Mouse (Mus musculus) MEL (cell line): ENCODE data around the gene Slc39a1. TPM values are rescaled to one million over a fixed set of nuclear protein-coding genes. Genes with fewer than 3 reads are reported as not detected.
A peak's percentile ranks its signal among the peaks of the same experiment; 100 is the strongest.

ENCODE experiments used
- DNase-seq: peaks from one replicate; pipeline ENCODE4 v3.0.0; 2011; ENCODE audit warnings: low read depth, low spot score
- H3K27ac ChIP-seq: 2 replicates; pipeline ENCODE4 v1.5.1; 2012; ENCODE audit warnings: low read depth, mild to moderate bottlenecking, control low read depth, low read length, moderate library complexity; ENCODE audit not compliant: control insufficient read depth
- H3K27me3 ChIP-seq, 2 experiments: fragments of 150-350 bp in 1 of 2; sonication (generic) in 1 of 2; 2 replicates each; pipeline ENCODE4 v1.6.1; 2012; ENCODE audit warnings: low read length in 2 of 2, mild to moderate bottlenecking in 2 of 2, improper control_type of control experiment in 1 of 2, moderate library complexity in 1 of 2; ENCODE audit not compliant: insufficient read depth in 2 of 2, control insufficient read depth in 1 of 2
- H3K36me3 ChIP-seq, 2 experiments: 2 replicates each; pipeline ENCODE4 v1.6.1; 2012 to 2014; ENCODE audit warnings: low read length in 2 of 2, improper control_type of control experiment in 1 of 2, inconsistent platforms in 1 of 2, mild to moderate bottlenecking in 1 of 2; ENCODE audit not compliant: insufficient read depth in 2 of 2, control insufficient read depth in 1 of 2
- H3K4me1 ChIP-seq, 2 experiments: fragments of 150-350 bp in 1 of 2; sonication (generic) in 1 of 2; 2 replicates each; pipeline ENCODE4 v1.6.1; 2012; ENCODE audit warnings: low read length in 2 of 2, improper control_type of control experiment in 1 of 2, mild to moderate bottlenecking in 1 of 2; ENCODE audit not compliant: insufficient read depth in 2 of 2, control insufficient read depth in 1 of 2
- H3K4me3 ChIP-seq, 2 experiments: fragments of 150-350 bp in 1 of 2; sonication (generic) in 1 of 2; 2 replicates each; pipeline ENCODE4 v1.5.1; 2012; ENCODE audit warnings: low read depth in 2 of 2, low read length in 2 of 2, mild to moderate bottlenecking in 2 of 2, moderate library complexity in 2 of 2, control low read depth in 1 of 2, improper control_type of control experiment in 1 of 2; ENCODE audit not compliant: control insufficient read depth in 1 of 2, insufficient read depth in 1 of 2
- H3K79me2 ChIP-seq: 2 replicates; pipeline ENCODE4 v1.6.1; 2012; ENCODE audit warnings: mild to moderate bottlenecking, low read length, moderate library complexity; ENCODE audit not compliant: control insufficient read depth, poor library complexity, insufficient read depth
- H3K9ac ChIP-seq: 2 replicates; pipeline ENCODE4 v1.6.1; 2012; ENCODE audit warnings: low read depth, mild to moderate bottlenecking, control low read depth, low read length, moderate library complexity; ENCODE audit not compliant: control insufficient read depth, poor library complexity, severe bottlenecking
- H3K9me3 ChIP-seq: fragments of 150-350 bp; sonication (generic); replicated peaks from 2 replicates; pipeline ENCODE4 v1.6.1; 2012; ENCODE audit warnings: mild to moderate bottlenecking, low read length, improper control_type of control experiment, moderate library complexity; ENCODE audit not compliant: insufficient read depth
- BHLHE40 ChIP-seq: IDR thresholded peaks from 2 replicates; pipeline ENCODE4 v1.6.1; 2012; ENCODE audit warnings: low read depth, mild to moderate bottlenecking, inconsistent platforms, low read length, improper control_type of control experiment, borderline replicate concordance
- CHD1 ChIP-seq: IDR thresholded peaks from 2 replicates; pipeline ENCODE4 v1.6.1; 2012; ENCODE audit warnings: low read depth, mild to moderate bottlenecking, inconsistent platforms, low read length, improper control_type of control experiment
- CHD2 ChIP-seq: IDR thresholded peaks from 2 replicates; pipeline ENCODE4 v1.6.1; 2011; ENCODE audit warnings: low read length, improper control_type of control experiment
- ELF1 ChIP-seq: IDR thresholded peaks from 2 replicates; pipeline ENCODE4 v1.6.1; 2014; ENCODE audit warnings: low read depth, mild to moderate bottlenecking, inconsistent platforms, low read length, improper control_type of control experiment, moderate library complexity
- EP300 ChIP-seq, 2 experiments: IDR thresholded peaks; 2 replicates each; pipeline ENCODE4 v1.6.1; 2011; ENCODE audit warnings: improper control_type of control experiment in 2 of 2, low read length in 2 of 2, low read depth in 1 of 2, mild to moderate bottlenecking in 1 of 2
- ETS1 ChIP-seq: IDR thresholded peaks from 2 replicates; pipeline ENCODE4 v1.6.1; 2012; ENCODE audit warnings: low read depth, mild to moderate bottlenecking, inconsistent platforms, low read length, improper control_type of control experiment, moderate library complexity
- GABPA ChIP-seq: IDR thresholded peaks from 2 replicates; pipeline ENCODE4 v1.6.1; 2012; ENCODE audit warnings: low read depth, mild to moderate bottlenecking, inconsistent platforms, low read length, improper control_type of control experiment, moderate library complexity
- GATA1 ChIP-seq: IDR thresholded peaks from 2 replicates; pipeline ENCODE4 v1.6.1; 2011; ENCODE audit warnings: low read depth, low read length, improper control_type of control experiment
- KAT2A ChIP-seq: conservative IDR thresholded peaks from 2 replicates; pipeline ENCODE4 v1.6.1; 2012; ENCODE audit warnings: low read depth, low read length, improper control_type of control experiment, inconsistent platforms
- MXI1 ChIP-seq: IDR thresholded peaks from 2 replicates; pipeline ENCODE4 v1.6.1; 2011; ENCODE audit warnings: mild to moderate bottlenecking, low read depth, low read length, improper control_type of control experiment
- MYB ChIP-seq: IDR thresholded peaks from 2 replicates; pipeline ENCODE4 v1.6.1; 2011; ENCODE audit warnings: mild to moderate bottlenecking, low read depth, low read length, improper control_type of control experiment
- MYC ChIP-seq: IDR thresholded peaks from 2 replicates; pipeline ENCODE4 v1.6.1; 2011; ENCODE audit warnings: low read depth, mild to moderate bottlenecking, low read length, improper control_type of control experiment, moderate library complexity
- POLR2AphosphoS5 ChIP-seq: IDR thresholded peaks from 2 replicates; pipeline ENCODE4 v1.6.1; 2012; ENCODE audit warnings: low read depth, borderline replicate concordance, mild to moderate bottlenecking, inconsistent platforms, low read length, moderate library complexity, mixed read lengths
- RCOR1 ChIP-seq: IDR thresholded peaks from 2 replicates; pipeline ENCODE4 v1.6.1; 2012; ENCODE audit warnings: low read depth, mild to moderate bottlenecking, inconsistent platforms, low read length, improper control_type of control experiment
- SIN3A ChIP-seq: IDR thresholded peaks from 2 replicates; pipeline ENCODE4 v1.6.1; 2012; ENCODE audit warnings: low read length, improper control_type of control experiment, inconsistent platforms
- SMC3 ChIP-seq: IDR thresholded peaks from 2 replicates; pipeline ENCODE4 v1.6.1; 2011; ENCODE audit warnings: low read depth, low read length, improper control_type of control experiment
- TAL1 ChIP-seq: IDR thresholded peaks from 2 replicates; pipeline ENCODE4 v1.6.1; 2012; ENCODE audit warnings: mild to moderate bottlenecking, inconsistent platforms, low read length, moderate library complexity, mixed read lengths
- TCF12 ChIP-seq: IDR thresholded peaks from 2 replicates; pipeline ENCODE4 v1.6.1; 2014; ENCODE audit warnings: low read depth, mild to moderate bottlenecking, inconsistent platforms, low read length, improper control_type of control experiment, moderate library complexity
- UBTF ChIP-seq: IDR thresholded peaks from 2 replicates; pipeline ENCODE4 v1.6.1; 2012; ENCODE audit warnings: low read depth, mild to moderate bottlenecking, inconsistent platforms, low read length, improper control_type of control experiment, moderate library complexity, borderline replicate concordance; ENCODE audit not compliant: insufficient read depth
- ZKSCAN1 ChIP-seq: IDR thresholded peaks from 2 replicates; pipeline ENCODE4 v1.6.1; 2012; ENCODE audit warnings: low read depth, mild to moderate bottlenecking, inconsistent platforms, low read length, improper control_type of control experiment, moderate library complexity
- polyA plus RNA-seq, 2 experiments: library from polyadenylated mRNA; stranded (reverse) in 1 of 2; unstranded in 1 of 2; fragments of >175 nt in 1 of 2; fragments of >200 nt in 1 of 2; gene quantifications; 2 replicates each; pipeline versions ENCODE4 v1.2.1 to v1.2.4; 2012; ENCODE audit warnings: low replicate concordance in 2 of 2, low read depth in 1 of 2; ENCODE audit not compliant: insufficient read length in 2 of 2, insufficient read depth in 1 of 2, missing spikeins in 1 of 2
- total RNA-seq: library from RNA; depleted of rRNA; stranded (reverse); fragments of 300-350 nt; gene quantifications from 2 replicates; pipeline ENCODE4 v1.2.3, GENCODE M21; 2012

Slc39a1 gene
- total and polyA plus RNA-seq, 3 experiments, result 58.5 to 80.5 (median 61.7) TPM

DNA sequence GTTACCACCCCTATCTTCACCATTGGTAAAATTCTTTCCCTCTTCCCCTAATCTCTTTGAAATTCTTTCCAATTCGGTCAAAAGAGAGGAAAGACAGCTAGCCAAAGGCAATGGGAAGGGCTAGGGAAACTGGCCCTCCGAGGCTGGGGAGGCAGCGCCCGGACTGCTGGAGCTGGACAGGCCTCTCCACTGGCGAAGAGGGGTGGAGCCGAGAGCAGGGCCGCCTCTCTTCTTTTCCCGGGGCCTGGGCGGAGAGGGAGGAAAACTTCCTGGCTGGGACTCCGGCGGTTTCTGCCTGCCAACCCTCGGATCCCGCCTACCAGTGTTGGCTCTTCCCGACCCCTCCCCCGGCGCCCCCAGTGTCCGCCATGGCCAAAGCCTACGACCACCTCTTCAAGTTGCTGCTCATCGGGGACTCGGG, 27.4 kb upstream of the Slc39a1 start:
- Histone ChIP-seq H3K4me1 (peaks cover 21 to 22% of the 10 kb centered on the region in 2 experiments), H3K27ac (peak overlapping the region; percentile 19), H3K27me3 (no peaks in the 10 kb centered on the region), H3K4me3 (peak overlapping the region; percentile 72 to 93), H3K9me3 (no peaks in the 10 kb centered on the region), H3K9ac (peak overlapping the region; percentile 76), H3K36me3 (peaks cover 0 to 18% of the 10 kb centered on the region in 2 experiments; a peak in 2 of 4 replicates), H3K79me2 (no peaks in the 10 kb centered on the region)
- no peak for TF ChIP-seq CHD1
- TF ChIP-seq MYB, result no peak
- TF ChIP-seq UBTF, result no peak
- TF ChIP-seq MXI1, result no peak; the same call in 1 of the 2 replicates
- 0 out of 4 replicates have a peak, but pooled peaks of 1 of the 2 experiments have one; percentile 0 for TF ChIP-seq EP300 (IDR thresholded peaks at IDR 0.05; ENCODE audit: low read depth in 1 of 2, low read length in 2 of 2)
- TF ChIP-seq ETS1, result no peak
- 0 out of 2 replicates have a peak, but pooled peaks have one; percentile 21 for TF ChIP-seq SIN3A
- TF ChIP-seq POLR2AphosphoS5, result no peak
- no peak for TF ChIP-seq CHD2
- no peak for TF ChIP-seq SMC3
- DNase-seq, result peak; percentile 58

GRCm38 (mm10) chr3:90221123-90221522, 26.8 kb upstream of the Slc39a1 start:
- Histone ChIP-seq H3K79me2 (no peaks in the 10 kb centered on the region), H3K27me3 (no peaks in the 10 kb centered on the region), H3K4me3 (peak overlapping the region; percentile 2 to 93; a peak in 3 of 4 replicates), H3K36me3 (peaks cover 0 to 18% of the 10 kb centered on the region in 2 experiments; a peak in 2 of 4 replicates), H3K4me1 (peaks cover 21 to 22% of the 10 kb centered on the region in 2 experiments), H3K27ac (no peak overlapping the region), H3K9me3 (no peaks in the 10 kb centered on the region), H3K9ac (no peak overlapping the region)
- TF ChIP-seq TAL1, result peak; percentile 59
- peak; percentile 30; the same call in 1 of the 2 replicates for TF ChIP-seq GATA1
- TF ChIP-seq ETS1, result peak; percentile 27; the same call in 1 of the 2 replicates
- TF ChIP-seq TCF12, result peak; percentile 38; the same call in 1 of the 2 replicates
- no peak for TF ChIP-seq ZKSCAN1
- TF ChIP-seq GABPA, result no peak
- no peak for TF ChIP-seq KAT2A
- TF ChIP-seq BHLHE40, result no peak
- TF ChIP-seq MYB, result no peak
- TF ChIP-seq MYC, result no peak
- peak; percentile 37 to 44 for TF ChIP-seq EP300 (IDR thresholded peaks at IDR 0.05; ENCODE audit: low read depth in 1 of 2, low read length in 2 of 2)
- TF ChIP-seq ELF1, result no peak
- TF ChIP-seq RCOR1, result peak; percentile 57
- DNase-seq, result peak; percentile 60
